Mouse (Mus musculus): ENCODE measurements around the gene Hist1h2bk. TPM values are rescaled to one million over a fixed set of nuclear protein-coding genes. Genes with fewer than 3 reads are reported as not detected.

The Hist1h2bk gene
- total and polyA plus RNA-seq, 3 experiments = 7.3 to 10.0 TPM; not detected in 1

GRCm38 (mm10) chr13:22008707-22009106 lies 27.0 kb upstream of the Hist1h2bk start:
- no peak for TF ChIP-seq POLR2A (IDR thresholded peaks at IDR 0.05; ENCODE audit: insufficient read depth, low read depth, low read length)
- no peak for TF ChIP-seq CTCF (IDR thresholded peaks at IDR 0.05)
- TF ChIP-seq EP300 (IDR thresholded peaks at IDR 0.05; ENCODE audit: insufficient read depth, low read depth, low read length) = no peak
- H3K4me3 ChIP-seq = no peak overlapping the region
- no peak overlapping the region for H3K27ac ChIP-seq
- no peaks in the 10 kb centered on the region for H3K36me3 ChIP-seq (ENCODE audit: control insufficient read depth, insufficient read depth, low read length)
- H3K9ac ChIP-seq (ENCODE audit: low read depth, low read length) = no peak overlapping the region
- intact Hi-C loops (cut with DNase I) = no loop called here
- no peaks in the 10 kb centered on the region for H3K79me2 ChIP-seq (replicated peaks; ENCODE audit: control insufficient read depth, insufficient read depth, low read length)
- WGBS = 75% methylated on average over 3 of the region's 3 CpGs
- peaks cover 9% of the 10 kb centered on the region for H3K27me3 ChIP-seq (ENCODE audit: control insufficient read depth, insufficient read depth, low read length)
- no peak for DNase-seq
- no peaks in the 10 kb centered on the region for H3K4me1 ChIP-seq (ENCODE audit: control insufficient read depth, insufficient read depth, low read length)

- no peaks in the 10 kb centered on the region for H3K36me3 ChIP-seq (ENCODE audit: control insufficient read depth, insufficient read depth, low read length)
- H3K9ac ChIP-seq (ENCODE audit: low read depth, low read length) = no peak within 1 kb of the TSS
- no peak for DNase-seq
- WGBS = 38% methylated on average over 7 of the region's 7 CpGs
- no peak within 1 kb of the TSS for H3K4me3 ChIP-seq
- H3K4me1 ChIP-seq (ENCODE audit: control insufficient read depth, insufficient read depth, low read length) = no peaks in the 10 kb centered on the region; the same call in 1 of the 2 replicates
- peaks cover 12% of the 10 kb centered on the region for H3K27me3 ChIP-seq (ENCODE audit: control insufficient read depth, insufficient read depth, low read length)
- intact Hi-C loops (cut with DNase I) = no loop called here
- TF ChIP-seq CTCF (IDR thresholded peaks at IDR 0.05) (no peak), EP300 (IDR thresholded peaks at IDR 0.05; ENCODE audit: insufficient read depth, low read depth, low read length) (no peak), POLR2A (IDR thresholded peaks at IDR 0.05; ENCODE audit: insufficient read depth, low read depth, low read length) (no peak)
- no peak within 1 kb of the TSS for H3K27ac ChIP-seq
- no peaks in the 10 kb centered on the region for H3K79me2 ChIP-seq (replicated peaks; ENCODE audit: control insufficient read depth, insufficient read depth, low read length)
Observed at GRCm38 (mm10) chr13:22009642-22010041, 26.0 kb upstream of the Hist1h2bk start, which contains the start of gene Prss16. Prss16 (minus strand) TSS chr13:22009742.

- Histone ChIP-seq H3K9ac (ENCODE audit: low read depth, low read length) (no peak overlapping the region), H3K4me1 (ENCODE audit: control insufficient read depth, insufficient read depth, low read length) (no peaks in the 10 kb centered on the region; the same call in 1 of the 2 replicates), H3K27ac (no peak overlapping the region), H3K4me3 (no peak overlapping the region), H3K27me3 (ENCODE audit: control insufficient read depth, insufficient read depth, low read length) (peaks cover 7% of the 10 kb centered on the region), H3K36me3 (ENCODE audit: control insufficient read depth, insufficient read depth, low read length) (no peaks in the 10 kb centered on the region; the same call in 1 of the 2 replicates), H3K79me2 (replicated peaks; ENCODE audit: control insufficient read depth, insufficient read depth, low read length) (no peaks in the 10 kb centered on the region)
- intact Hi-C loops (cut with DNase I) = loop anchor here (2.0 kb wide), 1 partner anchor 19 kb away; no protein-coding TSS in a partner anchor
- TF ChIP-seq CTCF (IDR thresholded peaks at IDR 0.05) = no peak
- TF ChIP-seq POLR2A (IDR thresholded peaks at IDR 0.05; ENCODE audit: insufficient read depth, low read depth, low read length) = no peak
- TF ChIP-seq EP300 (IDR thresholded peaks at IDR 0.05; ENCODE audit: insufficient read depth, low read depth, low read length) = no peak
- no peak for DNase-seq
- WGBS = 31% methylated on average over 13 of the region's 13 CpGs
Observed at GRCm38 (mm10) chr13:22013716-22014115, 22.0 kb upstream of the Hist1h2bk start.

- H3K4me1 ChIP-seq (ENCODE audit: control insufficient read depth, insufficient read depth, low read length) = no peaks in the 10 kb centered on the region; the same call in 1 of the 2 replicates
- peaks cover 7% of the 10 kb centered on the region for H3K27me3 ChIP-seq (ENCODE audit: control insufficient read depth, insufficient read depth, low read length)
- intact Hi-C loops (cut with DNase I) = loop anchor here (2.0 kb wide), 1 partner anchor 20 kb away; no protein-coding TSS in a partner anchor
- no peak for TF ChIP-seq EP300 (IDR thresholded peaks at IDR 0.05; ENCODE audit: insufficient read depth, low read depth, low read length)
- TF ChIP-seq CTCF (IDR thresholded peaks at IDR 0.05) = no peak
- TF ChIP-seq POLR2A (IDR thresholded peaks at IDR 0.05; ENCODE audit: insufficient read depth, low read depth, low read length) = no peak
- no peak overlapping the region for H3K27ac ChIP-seq
- 12% methylated on average over 17 of the region's 17 CpGs for WGBS
- peak; percentile 20 to 38 for DNase-seq
- no peaks in the 10 kb centered on the region; the same call in 1 of the 2 replicates for H3K36me3 ChIP-seq (ENCODE audit: control insufficient read depth, insufficient read depth, low read length)
- no peaks in the 10 kb centered on the region for H3K79me2 ChIP-seq (replicated peaks; ENCODE audit: control insufficient read depth, insufficient read depth, low read length)
- H3K9ac ChIP-seq (ENCODE audit: low read depth, low read length) = 0 out of 2 replicates have a peak overlapping the region, but pooled peaks have one; percentile 20
- peak overlapping the region; percentile 38 for H3K4me3 ChIP-seq
Observed at GRCm38 (mm10) chr13:22014411-22014845, 21.2 kb upstream of the Hist1h2bk start.

GRCm38 (mm10) chr13:22015479-22016450 lies 19.9 kb upstream of the Hist1h2bk start:
- H3K4me1 ChIP-seq (ENCODE audit: control insufficient read depth, insufficient read depth, low read length) = no peaks in the 10 kb centered on the region; the same call in 1 of the 2 replicates
- intact Hi-C loops (cut with DNase I) = loop anchor here (2.0 kb wide), 1 partner anchor 21 kb away; no protein-coding TSS in a partner anchor

More at GRCm38 (mm10) chr13:22015479-22016450, 19.9 kb upstream of the Hist1h2bk start:
- Histone ChIP-seq H3K36me3 (ENCODE audit: control insufficient read depth, insufficient read depth, low read length) (no peaks in the 10 kb centered on the region; the same call in 1 of the 2 replicates), H3K9ac (ENCODE audit: low read depth, low read length) (no peak overlapping the region), H3K27me3 (ENCODE audit: control insufficient read depth, insufficient read depth, low read length) (peaks cover 7% of the 10 kb centered on the region), H3K27ac (no peak overlapping the region), H3K4me3 (peak overlapping the region; percentile 31), H3K79me2 (replicated peaks; ENCODE audit: control insufficient read depth, insufficient read depth, low read length) (no peaks in the 10 kb centered on the region)
- peak; percentile 74 to 80 for DNase-seq
- WGBS = 17% methylated on average over 27 of the region's 27 CpGs
- TF ChIP-seq EP300 (IDR thresholded peaks at IDR 0.05; ENCODE audit: insufficient read depth, low read depth, low read length) (0 out of 2 replicates have a peak, but pooled peaks have one; percentile 42), CTCF (IDR thresholded peaks at IDR 0.05) (peak; percentile 59), POLR2A (IDR thresholded peaks at IDR 0.05; ENCODE audit: insufficient read depth, low read depth, low read length) (no peak)

Measured in heart, adult 2 months (tissue).